Mouse (Mus musculus): ENCODE data around the gene Gtsf1.

Gtsf1 gene

GRCm38 (mm10) chr15:103357817-103358216 is 72.5 kb downstream of the Gtsf1 start:
- DNase-seq (ENCODE audit: low read depth, low spot score) = no peak

- DNase-seq (ENCODE audit: low read depth, low spot score) = no peak
Observed at GRCm38 (mm10) chr15:103356130-103356529, 74.1 kb downstream of the Gtsf1 start.

GRCm38 (mm10) chr15:103355420-103355819 is 74.8 kb downstream of the Gtsf1 start:
- no peak for DNase-seq (ENCODE audit: low read depth, low spot score)

- DNase-seq (ENCODE audit: low read depth, low spot score) = no peak
Observed at GRCm38 (mm10) chr15:103354690-103355089, 75.6 kb downstream of the Gtsf1 start.

GRCm38 (mm10) chr15:103353511-103354256 is 76.6 kb downstream of the Gtsf1 start:
- no peak for DNase-seq (ENCODE audit: low read depth, low spot score)

- DNase-seq (ENCODE audit: low read depth, low spot score) = no peak
Observed at GRCm38 (mm10) chr15:103352856-103353255, 77.4 kb downstream of the Gtsf1 start.

Data from skeletal muscle tissue, adult 2 months (tissue).